Mouse (Mus musculus) G1E (cell line): Measurements from ENCODE around the gene Snrnp200. TPM values are rescaled to one million over a fixed set of nuclear protein-coding genes. Genes with fewer than 3 reads are reported as not detected.
"Not testable (repeated sequence)": the region's sequence is repeated elsewhere in the genome, so short reads cannot be mapped to it uniquely, and the experiment has no call there.

Experiments used
- ATAC-seq: 2 replicates; pipeline ENCODE4 v1.8.0; 2016; ENCODE audit warnings: mild to moderate bottlenecking; ENCODE audit not compliant: insufficient number of reproducible peaks, poor library complexity, low FRiP score, severe bottlenecking; ENCODE audit errors: extremely low read depth
- DNase-seq: peaks from one replicate; pipeline ENCODE4 v3.0.0; 2012; ENCODE audit warnings: low spot score
- H3K27me3 ChIP-seq: 2 replicates; pipeline ENCODE4 v1.6.1; 2012; ENCODE audit warnings: mild to moderate bottlenecking, low read length, inconsistent platforms; ENCODE audit not compliant: insufficient read depth
- H3K36me3 ChIP-seq: replicated peaks from 2 replicates; pipeline ENCODE3; 2012; ENCODE audit warnings: mild to moderate bottlenecking, inconsistent platforms
- H3K4me1 ChIP-seq: 2 replicates; pipeline ENCODE4 v1.6.1; 2012; ENCODE audit warnings: low read depth, low read length, inconsistent platforms, mixed read lengths; ENCODE audit not compliant: insufficient read depth
- H3K4me3 ChIP-seq: 2 replicates; pipeline ENCODE4 v1.5.1; 2012; ENCODE audit warnings: low read depth, mild to moderate bottlenecking, inconsistent platforms, low read length, moderate library complexity, mixed read lengths
- H3K9me3 ChIP-seq: replicated peaks from 2 replicates; pipeline ENCODE4 v1.6.1; 2012; ENCODE audit warnings: inconsistent platforms
- CTCF ChIP-seq: IDR thresholded peaks from 2 replicates; pipeline ENCODE4 v1.5.1; 2012; ENCODE audit warnings: low read depth, low read length, inconsistent platforms, mixed read lengths
- GATA1 ChIP-seq: IDR thresholded peaks from 2 replicates; pipeline ENCODE4 v1.6.1; 2012; ENCODE audit warnings: borderline replicate concordance, low read length, inconsistent platforms, mixed read lengths
- GATA2 ChIP-seq: IDR thresholded peaks from 2 replicates; pipeline ENCODE4 v1.6.1; 2012; ENCODE audit warnings: low read depth, low read length, inconsistent platforms, borderline replicate concordance
- POLR2AphosphoS5 ChIP-seq: IDR thresholded peaks from 2 replicates; pipeline ENCODE4 v1.6.1; 2012; ENCODE audit warnings: low read depth, low read length, inconsistent platforms; ENCODE audit not compliant: insufficient replicate concordance
- TAL1 ChIP-seq: conservative IDR thresholded peaks from 2 replicates; pipeline ENCODE4 v1.6.1; 2012; ENCODE audit warnings: low read depth, low read length, inconsistent platforms, mixed read lengths
- polyA plus RNA-seq: library from polyadenylated mRNA; stranded (reverse); fragments of >175 nt; gene quantifications from 2 replicates; pipeline ENCODE4 v1.2.3, GENCODE M21; 2012
- total RNA-seq, 2 experiments: library from RNA; stranded (forward) in 1 of 2; stranded (reverse) in 1 of 2; fragments of 200-1000 nt in 1 of 2; fragments of >200 nt in 1 of 2; fragmentation: Nextera tagmentation in 1 of 2; gene quantifications; 2 replicates each; pipeline ENCODE4 v1.2.3; 2014 to 2017

The Snrnp200 gene
- 155 and 199 TPM in 2 replicates for total RNA-seq (2014; fragmentation: Nextera tagmentation)
- 216 and 224 TPM in 2 replicates for total RNA-seq (2017)
- 25.0 and 32.5 TPM in 2 replicates for polyA plus RNA-seq

DNA sequence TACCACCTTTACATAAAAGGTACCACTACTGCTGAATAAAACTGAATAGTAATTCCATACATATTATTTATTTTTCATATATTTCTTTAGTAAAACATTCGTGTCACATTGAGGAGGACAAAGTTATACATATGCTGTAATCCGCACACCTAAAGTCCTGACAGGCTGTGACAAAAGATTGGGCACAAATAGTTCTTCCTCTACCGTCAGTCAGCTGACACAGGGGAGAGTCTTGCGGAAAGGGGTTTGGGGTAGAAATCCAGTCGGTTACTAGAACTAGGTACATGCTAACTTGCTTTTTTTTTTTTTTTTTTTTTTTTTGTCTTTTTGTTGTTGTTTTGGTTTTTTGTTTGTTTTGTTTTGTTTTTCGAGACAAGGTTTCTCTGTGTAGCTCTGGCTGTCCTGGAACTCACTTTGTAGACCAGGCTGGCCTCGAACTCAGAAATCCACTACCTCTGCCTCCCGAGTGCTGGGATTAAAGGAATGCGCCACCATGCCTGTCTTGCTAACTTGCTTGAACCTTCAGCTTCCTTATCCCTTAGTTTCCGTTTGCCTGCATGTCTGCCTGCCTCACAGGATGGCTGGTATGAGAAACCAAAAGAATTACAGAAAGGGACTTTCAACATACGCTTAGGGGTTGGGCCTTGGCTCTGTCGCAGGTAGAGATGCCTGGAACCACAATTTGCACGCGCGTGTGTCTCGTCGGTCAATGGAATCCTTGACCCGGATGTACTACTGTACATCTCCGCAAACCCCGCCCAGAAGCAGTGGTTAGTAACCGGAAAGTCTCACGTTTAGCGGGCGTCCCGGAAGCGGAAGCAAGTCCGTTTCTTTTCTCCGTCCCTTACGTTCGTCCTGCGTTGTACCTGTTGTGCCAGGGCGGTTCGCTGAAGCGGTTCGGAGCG lies at the start of gene Snrnp200, which contains the start of gene 1810024B03Rik:
Gene Snrnp200, plus strand, starts transcription at position 840 of the 905 bp plus-strand sequence.
Gene 1810024B03Rik, minus strand, starts transcription at position 734 of the 905 bp plus-strand sequence.
- ATAC-seq (peak; percentile 93), DNase-seq (peak; percentile 70)
- no peak for TF ChIP-seq GATA1
- TF ChIP-seq POLR2AphosphoS5, result no peak
- TF ChIP-seq GATA2, result no peak
- TF ChIP-seq TAL1, result no peak
- no peak for TF ChIP-seq CTCF
- H3K4me1 ChIP-seq, result peaks cover 33% of the 10 kb centered on the region
- H3K4me3 ChIP-seq, result peak within 1 kb of the TSS; percentile 92
- H3K36me3 ChIP-seq, result peaks cover 53% of the 10 kb centered on the region
- no peaks in the 10 kb centered on the region for H3K27me3 ChIP-seq
- H3K9me3 ChIP-seq, result no peaks in the 10 kb centered on the region

- ATAC-seq (no peak), DNase-seq (no peak)
- no peaks in the 10 kb centered on the region for H3K9me3 ChIP-seq
- no peaks in the 10 kb centered on the region for H3K36me3 ChIP-seq
- H3K27me3 ChIP-seq, result peaks cover 31% of the 10 kb centered on the region
- H3K4me3 ChIP-seq, result no peak overlapping the region
- no peaks in the 10 kb centered on the region for H3K4me1 ChIP-seq
- TF ChIP-seq GATA2, result no peak
- TF ChIP-seq TAL1, result no peak
- TF ChIP-seq CTCF, result no peak
- no peak for TF ChIP-seq POLR2AphosphoS5
- no peak for TF ChIP-seq GATA1
These were observed 42.5 kb upstream of the Snrnp200 start for GRCm38 (mm10) chr2:127165675-127166074.

- H3K9me3 ChIP-seq, ATAC-seq, H3K4me3 ChIP-seq, H3K4me1 ChIP-seq, H3K36me3 ChIP-seq: not testable (repeated sequence)
- peak; percentile 7 for DNase-seq
- H3K27me3 ChIP-seq, result peaks cover 27% of the 10 kb centered on the region
These were observed 41.9 kb upstream of the Snrnp200 start for GRCm38 (mm10) chr2:127166261-127166660.

DNA sequence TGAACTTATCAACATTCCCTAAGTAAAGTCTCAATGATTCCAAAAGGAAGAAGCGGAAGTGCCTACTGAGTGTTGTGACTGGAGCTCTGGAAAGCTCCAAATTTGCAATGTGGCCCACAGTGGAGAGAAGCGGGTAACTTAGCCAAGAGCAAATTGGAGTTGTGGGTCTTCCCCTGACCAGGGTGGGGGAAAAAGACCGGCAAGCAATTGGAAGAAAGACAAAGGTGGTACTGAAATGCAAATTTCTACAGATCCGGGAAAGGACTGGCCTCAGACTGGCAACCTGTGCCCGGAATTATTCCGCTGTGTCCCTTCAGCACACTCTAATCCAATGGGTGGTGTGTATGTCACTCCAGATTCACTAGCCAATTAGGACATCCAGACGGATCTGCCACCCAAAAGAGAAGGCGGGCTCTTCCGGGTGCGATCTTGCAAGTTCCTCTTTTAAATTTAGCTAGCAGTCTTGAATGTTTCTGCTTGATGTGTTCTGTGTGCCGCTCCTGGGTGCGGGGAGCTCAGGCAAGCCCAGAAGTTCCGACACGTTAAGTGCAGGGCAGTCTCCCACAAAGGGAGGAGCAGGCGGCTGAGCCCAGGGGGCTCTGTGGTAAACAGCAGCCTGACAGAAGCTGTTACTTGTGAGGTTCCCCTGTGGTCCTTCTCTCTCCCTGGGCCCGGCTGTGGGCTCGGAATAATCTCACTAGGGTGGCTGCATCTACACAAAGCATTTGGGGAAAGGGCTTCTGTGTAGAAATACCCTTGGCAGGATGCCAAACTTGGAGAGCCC lies 25.4 kb upstream of the Snrnp200 start:
- ATAC-seq, result peak; percentile 100
- peak; percentile 75 for DNase-seq
- H3K36me3 ChIP-seq, result no peaks in the 10 kb centered on the region
- H3K27me3 ChIP-seq, result no peaks in the 10 kb centered on the region
- H3K9me3 ChIP-seq, result no peaks in the 10 kb centered on the region
- peak overlapping the region; percentile 74 for H3K4me3 ChIP-seq
- peaks cover 9% of the 10 kb centered on the region for H3K4me1 ChIP-seq
- TF ChIP-seq POLR2AphosphoS5 (no peak), CTCF (no peak), TAL1 (no peak), GATA1 (no peak), GATA2 (no peak)

- H3K27me3 ChIP-seq, result peaks cover 11% of the 10 kb centered on the region
- H3K36me3 ChIP-seq, result no peaks in the 10 kb centered on the region
- peaks cover 2% of the 10 kb centered on the region; the same call in 1 of the 2 replicates for H3K4me1 ChIP-seq
- no peaks in the 10 kb centered on the region for H3K9me3 ChIP-seq
- no peak for DNase-seq
- TF ChIP-seq POLR2AphosphoS5, result no peak
- TF ChIP-seq GATA1, result no peak
- no peak for TF ChIP-seq TAL1
- no peak for TF ChIP-seq CTCF
- no peak for TF ChIP-seq GATA2
- no peak for ATAC-seq
- H3K4me3 ChIP-seq, result no peak overlapping the region
These were observed 18.6 kb upstream of the Snrnp200 start for GRCm38 (mm10) chr2:127189574-127189973.

- TF ChIP-seq TAL1 (no peak), POLR2AphosphoS5 (no peak), GATA1 (no peak), CTCF (peak; percentile 72), GATA2 (no peak)
- ATAC-seq (no peak), DNase-seq (peak; percentile 13)
These were observed 3.3 kb upstream of the Snrnp200 start for GRCm38 (mm10) chr2:127204932-127205331.

DNA sequence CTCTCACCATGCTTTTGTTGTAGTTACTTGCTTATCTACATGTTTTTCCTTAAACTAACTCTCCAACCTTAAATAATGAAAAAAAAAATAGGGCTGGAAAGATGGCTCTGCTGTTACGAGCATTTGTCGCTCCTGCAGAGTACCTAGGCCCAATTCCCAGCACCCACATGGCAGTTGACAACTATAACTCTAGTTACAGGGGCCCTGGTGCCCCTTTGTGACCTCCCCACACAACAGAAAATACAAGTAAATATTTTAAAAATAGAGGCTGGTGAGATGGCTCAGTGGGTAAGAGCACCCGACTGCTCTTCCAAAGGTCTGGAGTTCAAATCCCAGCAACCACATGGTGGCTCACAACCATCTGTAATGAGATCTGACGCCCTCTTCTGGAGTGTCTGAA lies 2.2 kb upstream of the Snrnp200 start:
- not testable (repeated sequence) for ATAC-seq, H3K9me3 ChIP-seq, DNase-seq, H3K27me3 ChIP-seq, H3K4me3 ChIP-seq
- Histone ChIP-seq H3K36me3 (peaks cover 49% of the 10 kb centered on the region), H3K4me1 (peaks cover 20% of the 10 kb centered on the region)

More at GRCm38 (mm10) chr2:127204932-127205331, 3.3 kb upstream of the Snrnp200 start:
- Histone ChIP-seq H3K27me3 (no peaks in the 10 kb centered on the region), H3K4me1 (peaks cover 12% of the 10 kb centered on the region), H3K36me3 (peaks cover 44% of the 10 kb centered on the region), H3K4me3 (no peak overlapping the region), H3K9me3 (no peaks in the 10 kb centered on the region)
